Mouse (Mus musculus) thymus, postnatal 0 days (tissue): ENCODE measurements around the gene Gm45717. TPM values are rescaled to one million over a fixed set of nuclear protein-coding genes. Genes with fewer than 3 reads are reported as not detected.
"Not testable (repeated sequence)": the region's sequence is repeated elsewhere in the genome, so short reads cannot be mapped to it uniquely, and the experiment has no call there.

Experiments used
- DNase-seq: peaks from one replicate; pipeline ENCODE4 v3.0.0-alpha.2; 2015; ENCODE audit warnings: low spot score
- polyA plus RNA-seq: library from polyadenylated mRNA; unstranded; fragments of >200 nt; fragmentation: Nextera tagmentation; extraction: Ambion mirVana; gene quantifications from 2 replicates; pipeline ENCODE4 v1.2.1, GENCODE M21; 2015

Gm45717 gene
- polyA plus RNA-seq: not detected in 2 replicates

GRCm38 (mm10) chr7:140955758-140956555, at the start of gene Gm45717, which contains the start of gene Ifitm2:
TSS of gene Gm45717 (minus strand) at chr7:140955937.
TSS of gene Ifitm2 (minus strand) at chr7:140955987.
- DNase-seq: no peak

DNA sequence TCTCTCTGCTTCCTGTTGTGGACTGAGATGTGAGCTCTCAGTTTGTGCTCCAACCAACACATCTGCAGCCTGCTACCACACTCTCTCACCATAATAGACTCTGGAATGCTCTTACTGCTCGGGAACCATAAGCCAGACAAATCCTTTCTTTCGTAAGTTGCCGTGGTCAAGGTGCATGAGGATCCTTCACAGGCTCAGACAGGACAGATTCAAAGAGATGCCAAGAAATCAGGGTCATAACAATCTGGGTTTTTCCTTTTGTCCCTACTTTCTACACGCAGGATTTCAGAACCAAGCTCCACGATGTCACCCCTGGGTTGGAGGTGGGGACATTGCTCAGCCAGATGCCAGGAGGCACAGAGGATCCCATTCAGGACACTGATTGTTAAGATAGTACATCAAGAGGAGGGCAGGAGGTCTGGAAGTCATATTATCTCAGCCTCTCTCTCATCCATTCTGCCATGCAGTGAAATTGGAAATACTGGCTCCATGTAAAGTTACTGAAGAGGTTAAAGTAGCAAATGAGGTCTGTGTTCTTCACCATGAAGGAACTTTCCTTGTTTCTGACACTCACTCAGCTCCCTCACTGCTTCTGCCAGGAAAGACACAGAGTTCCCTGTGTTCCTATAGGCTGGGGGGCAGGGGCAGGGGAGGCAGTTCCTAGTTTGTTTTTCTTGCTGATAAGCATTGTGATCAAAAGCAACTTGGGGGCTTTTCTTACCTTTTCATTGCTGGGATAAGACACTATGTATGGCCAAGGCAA, 47.7 kb upstream of the Gm45717 start:
- no peak for DNase-seq

- DNase-seq: no peak
Observed at GRCm38 (mm10) chr7:141000881-141001708, 45.4 kb upstream of the Gm45717 start.

DNA sequence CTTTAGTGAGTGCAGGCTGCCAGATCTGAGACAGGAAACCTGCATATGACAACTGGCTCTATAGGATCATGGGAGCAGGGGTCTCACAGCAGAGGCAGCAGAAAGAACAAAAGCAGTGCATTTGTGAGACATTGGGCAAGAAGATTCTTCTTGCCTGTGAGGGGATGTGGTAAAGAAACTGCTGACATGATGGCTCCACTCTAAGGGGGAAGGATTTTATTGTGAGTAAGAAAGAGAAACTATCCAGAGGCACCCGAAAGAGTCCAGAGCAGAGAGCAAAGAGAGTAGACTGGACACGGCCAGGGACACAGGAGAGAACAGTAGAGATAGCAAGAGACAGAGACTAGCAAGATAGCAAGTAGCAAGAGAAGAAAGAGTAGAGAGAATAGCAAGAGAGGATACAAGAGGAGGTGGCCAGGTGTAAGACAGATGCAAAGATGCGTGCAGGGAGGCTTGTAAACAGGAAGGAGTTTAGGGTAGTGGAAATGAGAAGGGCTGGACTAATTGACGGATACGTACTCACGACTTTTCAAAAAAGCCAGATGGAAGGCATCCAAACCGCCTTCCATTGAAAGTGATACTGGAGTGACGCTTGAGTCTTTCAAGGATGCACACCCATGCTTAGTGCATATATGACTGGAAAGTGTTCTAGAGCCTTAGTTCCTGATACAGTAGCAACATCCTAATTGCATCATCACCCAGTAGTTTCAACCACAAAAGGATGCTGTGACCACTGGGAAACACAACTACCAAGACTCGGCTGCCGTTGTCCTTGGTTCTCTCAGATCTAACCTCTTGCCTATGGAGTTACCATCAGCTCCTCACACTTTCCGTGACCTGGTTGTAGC, 43.3 kb upstream of the Gm45717 start:
- DNase-seq: peak; percentile 38

GRCm38 (mm10) chr7:140997817-140998216, 42.1 kb upstream of the Gm45717 start:
- no peak for DNase-seq

DNA sequence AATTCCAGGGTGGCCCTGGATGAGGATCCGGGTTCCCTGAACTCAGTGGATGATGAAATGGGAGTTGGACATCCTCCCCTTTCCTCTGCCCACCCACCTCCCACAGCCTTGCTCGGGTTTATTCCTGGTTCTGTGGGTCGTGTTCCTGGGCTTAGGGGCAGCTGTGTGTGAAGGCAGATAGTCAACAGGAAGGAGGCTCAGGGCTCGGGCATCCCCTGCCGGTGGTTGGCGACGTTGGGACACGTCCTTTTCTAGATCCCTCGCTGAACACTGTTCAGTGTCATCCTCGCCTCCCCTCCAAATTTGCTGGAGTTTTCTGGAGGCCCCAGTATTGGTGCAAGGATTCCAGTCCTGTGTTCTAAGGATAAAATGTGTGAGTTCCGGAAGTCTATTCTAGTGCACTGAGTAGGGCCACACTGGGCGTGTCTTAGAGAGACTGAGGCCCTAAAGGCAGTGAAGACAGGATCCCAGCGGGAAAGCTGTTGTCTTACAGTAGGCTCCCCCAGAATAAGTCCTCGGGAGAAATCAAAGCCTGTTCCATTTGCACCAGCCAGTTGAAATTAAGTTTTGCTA, 35.5 kb upstream of the Gm45717 start:
- DNase-seq: no peak

DNA sequence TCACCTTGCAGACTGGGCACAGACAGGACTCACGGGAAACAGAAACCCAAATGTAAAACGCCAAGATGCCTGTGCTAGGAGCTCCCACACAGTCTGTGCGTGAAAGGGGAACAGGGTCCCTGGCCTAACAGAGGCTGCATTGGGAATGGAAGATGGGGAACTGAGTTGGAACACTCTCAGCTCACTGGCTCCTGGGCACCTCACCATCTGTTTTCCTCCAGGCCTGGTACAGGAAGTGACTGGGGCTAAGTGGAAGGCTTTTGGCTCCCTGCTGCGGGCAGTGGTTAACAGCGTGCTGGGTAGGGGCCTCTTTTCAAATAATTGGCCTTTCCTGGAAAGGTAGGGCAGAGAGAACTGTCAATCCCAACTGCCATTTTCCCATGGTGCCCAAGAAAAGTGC, 34.9 kb upstream of the Gm45717 start:
- no peak for DNase-seq

GRCm38 (mm10) chr7:140990185-140990584, 34.4 kb upstream of the Gm45717 start:
- DNase-seq: no peak

GRCm38 (mm10) chr7:140989022-140989421, 33.3 kb upstream of the Gm45717 start:
- DNase-seq: no peak

- no peak for DNase-seq
Observed at GRCm38 (mm10) chr7:140987182-140988138, 31.7 kb upstream of the Gm45717 start.

- peak; percentile 18 for DNase-seq
Observed at GRCm38 (mm10) chr7:140982971-140983370, 27.2 kb upstream of the Gm45717 start.

DNA sequence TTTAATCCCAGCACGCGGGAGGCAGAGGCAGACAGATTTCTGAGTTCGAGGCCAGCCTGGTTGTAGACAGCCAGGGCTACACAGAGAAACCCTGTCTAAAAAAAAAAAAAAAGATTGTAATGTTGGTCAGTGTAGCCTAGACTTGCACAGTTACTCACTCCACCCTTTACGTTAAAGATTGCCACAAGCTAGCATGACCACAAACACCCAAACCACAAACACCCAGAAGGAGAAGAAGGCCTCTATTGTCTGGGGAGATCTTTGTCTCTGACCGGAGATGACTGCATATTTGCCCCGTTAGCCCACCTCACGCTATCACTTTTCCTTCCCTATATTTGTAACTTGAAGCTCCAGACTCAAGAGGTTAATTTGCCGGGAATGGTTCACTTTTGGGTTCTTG, 26.0 kb upstream of the Gm45717 start:
- no peak for DNase-seq

- not testable (repeated sequence) for DNase-seq
Observed at GRCm38 (mm10) chr7:140976720-140977119, 21.0 kb upstream of the Gm45717 start.

- DNase-seq: no peak
Observed at GRCm38 (mm10) chr7:140975465-140975864, 19.7 kb upstream of the Gm45717 start.

- no peak for DNase-seq
Observed at GRCm38 (mm10) chr7:140974940-140975339, 19.2 kb upstream of the Gm45717 start.

DNA sequence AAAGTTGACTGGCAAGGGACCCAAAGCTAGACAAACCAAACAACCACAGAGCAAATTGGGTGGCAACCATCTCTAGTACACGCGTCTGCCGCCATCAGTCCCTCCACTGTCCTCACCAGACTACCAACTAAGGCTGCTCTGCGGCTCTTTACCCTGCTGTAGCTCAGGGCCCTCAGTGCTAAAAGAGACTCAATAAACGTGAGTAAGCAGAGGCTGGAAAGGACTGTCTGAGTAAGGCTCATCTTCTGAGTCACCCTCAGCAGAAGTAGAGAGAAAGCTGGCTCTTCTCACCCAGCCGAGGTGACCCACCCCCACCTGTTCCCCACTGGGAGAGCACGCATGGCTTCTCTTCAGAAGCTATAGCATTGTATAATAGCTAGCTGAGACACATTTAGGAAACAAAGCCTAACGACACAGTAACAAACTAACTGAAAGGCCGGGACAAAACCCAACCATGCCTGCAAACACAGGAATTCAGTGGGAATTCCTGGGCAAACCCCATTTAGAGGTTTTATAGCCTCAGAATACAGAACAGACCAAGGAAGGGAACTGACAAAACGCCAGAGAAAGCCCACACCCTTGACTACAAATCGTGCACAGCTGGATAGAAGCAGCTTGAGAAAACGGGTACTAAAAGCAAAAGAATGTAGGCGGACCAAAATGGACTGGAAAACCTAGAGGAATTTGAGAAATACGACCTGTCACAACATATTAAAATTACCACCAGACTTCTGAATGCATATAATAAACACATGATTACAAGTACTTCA, 17.8 kb upstream of the Gm45717 start:
- no peak for DNase-seq

- no peak for DNase-seq
Observed at GRCm38 (mm10) chr7:140971479-140972171, 15.9 kb upstream of the Gm45717 start.

- DNase-seq: no peak
Observed at GRCm38 (mm10) chr7:140970931-140971330, 15.2 kb upstream of the Gm45717 start.
